Mouse (Mus musculus) lung, postnatal 36 days (tissue): ENCODE data around the gene Tax1bp3.

Source experiments
- DNase-seq: peaks from one replicate; pipeline ENCODE4 v3.0.0; 2022; ENCODE audit warnings: mixed read lengths

Tax1bp3 gene

GRCm38 (mm10) chr11:73176608-73177508 lies at the start of gene Tax1bp3, which contains the start of gene Emc6:
Gene Tax1bp3, plus strand, starts transcription at chr11:73177083.
Gene Emc6, minus strand, starts transcription at chr11:73177037.
- peak; percentile 98 for DNase-seq

- peak; percentile 46 for DNase-seq
Observed at GRCm38 (mm10) chr11:73131020-73131419, 45.9 kb upstream of the Tax1bp3 start.

DNA sequence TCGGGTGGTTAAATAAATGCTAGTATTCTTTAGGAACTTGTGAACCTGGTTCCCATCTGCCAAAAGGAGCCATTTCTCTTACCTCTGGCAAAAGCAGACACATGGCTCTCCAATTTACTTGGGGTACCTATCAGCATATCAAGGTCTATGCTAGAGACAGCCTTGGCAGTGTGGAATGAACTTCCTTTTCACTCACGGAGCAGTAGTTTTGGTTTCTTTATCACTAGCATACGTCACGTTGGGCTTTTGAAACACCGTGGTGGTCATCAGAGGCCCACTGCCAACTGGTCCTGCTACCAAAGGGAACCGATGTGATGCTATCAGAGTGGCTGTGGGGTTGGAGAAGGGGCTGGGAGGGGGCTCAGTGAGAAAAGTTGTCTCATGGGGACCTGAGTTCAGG lies 43.9 kb upstream of the Tax1bp3 start:
- DNase-seq, result no peak

DNA sequence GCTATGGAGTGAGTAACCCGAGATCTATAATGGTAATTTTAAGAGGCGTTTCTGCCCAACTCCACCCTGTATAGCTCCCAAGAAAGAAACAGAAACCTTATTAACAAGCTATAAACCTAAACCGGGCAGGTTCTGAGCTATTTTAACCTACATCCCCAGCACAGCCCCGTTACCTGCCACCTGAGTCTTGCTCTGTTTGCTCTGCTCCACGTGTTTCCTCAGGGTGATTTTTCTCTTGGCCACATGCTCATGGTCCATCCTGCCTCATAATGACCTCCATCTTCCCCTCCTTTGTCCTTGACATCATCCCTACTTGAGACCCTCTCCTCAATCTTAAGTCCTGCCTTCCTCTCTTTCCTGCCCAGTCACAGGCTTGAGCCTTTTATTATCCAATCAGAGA lies 42.7 kb upstream of the Tax1bp3 start:
- no peak for DNase-seq

- DNase-seq, result no peak
Observed at GRCm38 (mm10) chr11:73136587-73136986, 40.3 kb upstream of the Tax1bp3 start.

DNA sequence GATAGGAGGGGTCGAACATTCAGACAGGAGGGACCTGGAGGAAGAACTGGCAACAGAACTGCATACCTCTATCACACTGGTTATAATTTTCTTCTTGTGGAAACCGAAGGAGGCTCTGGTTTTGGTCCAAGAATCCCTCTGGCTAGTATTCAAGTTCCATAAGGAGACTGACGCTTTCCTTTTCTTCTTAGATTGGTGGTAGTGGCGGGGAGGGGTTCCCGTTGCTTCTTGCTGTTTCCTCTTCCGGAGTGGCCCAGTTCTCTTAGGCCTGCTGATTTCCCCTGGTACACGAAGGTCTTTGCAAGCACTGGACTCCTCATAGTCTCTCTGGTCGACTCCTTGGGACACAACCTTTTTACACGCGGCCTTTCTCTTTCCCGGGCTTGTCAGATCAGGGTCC lies 39.8 kb upstream of the Tax1bp3 start:
- peak; percentile 21 for DNase-seq

DNA sequence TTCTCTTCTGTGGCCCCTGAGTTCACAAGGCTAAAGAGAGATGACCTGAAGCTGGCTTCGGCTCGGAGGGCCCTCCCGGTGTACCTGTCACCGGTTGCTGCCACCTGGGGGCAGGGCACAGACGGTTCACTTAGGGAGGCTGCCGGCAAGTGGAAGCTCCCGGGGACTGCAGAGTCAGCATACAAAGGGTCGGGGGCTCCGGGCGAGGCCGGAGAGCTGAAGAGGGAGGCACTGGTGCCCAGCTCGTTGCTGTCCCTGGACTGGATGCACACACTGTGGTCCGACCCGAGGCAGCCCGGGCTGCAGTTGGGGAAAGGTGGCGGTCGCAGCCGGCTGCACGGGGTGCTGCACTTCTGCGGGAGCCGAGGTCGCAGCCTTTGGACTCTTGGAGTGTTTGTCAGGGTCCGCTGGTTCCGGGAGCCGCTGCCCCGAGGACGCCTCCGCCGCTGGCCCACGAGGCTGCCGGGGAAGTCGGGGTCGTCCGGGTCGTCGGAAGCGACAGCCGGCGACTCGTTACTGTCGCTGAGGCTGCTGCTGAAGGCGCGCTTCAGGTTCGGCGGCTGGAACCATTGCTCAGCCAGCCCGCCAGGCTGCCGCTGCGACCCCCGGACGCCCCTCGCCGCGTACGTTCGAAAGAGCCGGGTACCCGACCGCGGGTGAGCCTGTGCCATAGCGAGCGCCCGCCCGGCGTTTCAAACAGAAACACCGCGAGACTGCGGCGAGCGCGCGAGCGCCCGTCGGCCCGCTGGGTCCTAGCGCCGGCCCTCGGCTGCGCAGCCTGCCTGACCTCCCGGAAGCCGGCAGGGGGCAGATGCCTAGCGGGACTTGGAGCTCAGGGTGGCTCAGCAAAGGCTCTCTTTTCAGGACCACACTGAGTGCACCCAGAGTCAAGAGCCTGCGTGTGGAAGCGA lies 39.0 kb upstream of the Tax1bp3 start, which contains the start of gene Haspin:
Haspin (minus strand) TSS at position 704 of the 911 bp plus-strand sequence.
- peak; percentile 94 for DNase-seq

DNA sequence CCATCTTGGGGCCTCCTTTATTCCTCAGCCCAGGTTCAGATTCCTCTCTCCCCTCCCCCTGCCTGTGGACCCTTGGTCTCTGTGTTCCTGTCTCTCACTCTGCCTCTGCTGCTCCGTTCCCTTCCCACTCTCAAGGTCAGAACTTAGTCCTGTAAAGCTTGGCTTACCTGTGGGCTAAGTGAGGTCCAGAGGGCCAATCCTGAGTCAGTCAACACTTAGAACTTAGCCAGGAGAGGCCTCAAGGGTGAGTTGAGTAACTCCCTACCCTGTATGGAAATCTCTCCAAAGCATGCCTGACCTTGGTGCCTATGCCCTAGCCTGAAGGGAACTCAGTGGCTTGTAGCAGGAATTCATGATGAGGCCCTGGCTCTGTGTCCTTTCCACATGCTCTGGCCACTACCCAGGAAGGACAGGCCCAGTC lies 32.6 kb upstream of the Tax1bp3 start:
- peak; percentile 80 for DNase-seq

DNA sequence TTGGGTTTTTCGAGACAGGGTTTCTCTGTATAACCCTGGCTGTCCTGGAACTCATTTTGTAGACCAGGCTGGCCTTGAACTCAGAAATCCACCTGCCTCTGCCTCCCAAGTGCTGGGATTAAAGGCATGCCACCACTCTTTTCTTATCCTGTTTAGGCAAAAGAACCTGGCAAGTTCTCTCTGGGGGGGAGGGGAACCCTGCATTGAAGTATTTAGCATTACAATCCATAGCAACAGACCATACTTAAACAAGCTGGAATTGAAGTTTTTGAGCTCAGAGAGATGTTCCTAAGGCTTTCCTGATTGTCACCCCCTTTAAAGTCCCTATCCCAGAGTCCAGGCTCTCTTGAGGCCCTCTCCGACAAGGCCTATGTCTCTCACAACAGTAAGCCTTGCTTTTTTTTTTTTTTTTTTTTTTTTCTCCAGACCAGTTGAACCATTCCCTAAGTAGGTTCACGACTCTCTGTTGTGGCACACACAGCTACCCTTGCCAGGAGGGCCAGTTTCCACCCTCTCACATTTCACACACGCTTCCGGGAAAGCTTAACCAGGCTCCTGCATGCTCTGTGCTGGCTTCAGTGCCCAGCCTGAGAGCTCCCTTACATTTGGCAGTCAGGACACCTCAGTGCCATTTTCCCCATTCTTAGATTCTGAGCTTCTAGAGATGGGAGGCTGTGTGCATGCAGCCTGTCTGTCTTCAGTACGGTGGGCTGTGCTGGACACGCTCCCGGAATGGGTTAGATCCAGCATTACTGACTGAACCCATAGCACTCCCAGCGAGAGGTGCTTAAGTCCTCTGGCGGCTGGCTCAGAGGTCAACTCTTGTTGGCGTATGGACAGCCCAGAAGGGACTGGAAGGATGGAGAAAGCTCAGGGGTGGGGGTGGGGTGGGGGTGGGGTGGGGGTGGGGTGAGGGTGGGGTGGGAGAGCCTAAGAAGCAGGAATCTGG lies 30.6 kb upstream of the Tax1bp3 start:
- no peak for DNase-seq

DNA sequence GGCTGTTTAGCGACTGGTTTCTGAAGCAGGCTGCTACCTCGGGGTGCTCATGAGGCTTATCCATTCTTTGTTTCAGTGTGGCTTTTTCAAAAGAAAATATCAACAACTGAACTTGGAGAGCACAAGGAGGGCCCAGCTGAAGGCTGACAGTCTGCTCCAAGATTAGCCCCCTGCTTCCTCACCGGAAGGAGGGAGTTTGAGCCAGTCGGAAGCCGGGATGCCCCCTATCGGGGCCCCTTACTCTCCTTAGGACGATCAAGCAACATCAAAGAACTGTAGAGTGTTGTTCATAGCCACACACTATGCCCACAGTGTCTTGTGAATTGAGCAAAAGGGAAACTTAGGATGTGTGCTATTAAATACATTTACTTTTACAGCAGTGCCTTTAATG lies 29.9 kb upstream of the Tax1bp3 start:
- DNase-seq, result no peak

DNA sequence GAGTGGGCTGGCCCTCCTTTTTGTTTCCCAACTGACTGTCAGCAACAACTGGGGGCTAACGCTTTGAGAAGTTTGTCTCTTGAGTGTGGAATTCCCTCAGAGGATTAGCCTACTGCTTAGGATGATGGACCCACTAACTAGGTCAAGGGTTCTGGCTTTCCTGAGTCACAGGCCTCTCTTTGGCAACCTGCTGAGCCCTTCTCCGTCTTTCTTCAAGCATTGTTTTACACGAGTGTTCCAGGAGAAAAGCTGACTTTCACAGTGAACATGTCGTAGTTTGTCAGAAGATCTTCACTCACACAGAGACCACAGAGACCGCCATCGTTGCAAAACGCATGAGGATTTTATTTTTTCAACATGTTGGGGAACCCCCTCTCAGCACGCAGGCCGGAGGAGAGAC lies 28.7 kb upstream of the Tax1bp3 start:
- no peak for DNase-seq

- no peak for DNase-seq
Observed at GRCm38 (mm10) chr11:73155071-73155470, 21.8 kb upstream of the Tax1bp3 start.

DNA sequence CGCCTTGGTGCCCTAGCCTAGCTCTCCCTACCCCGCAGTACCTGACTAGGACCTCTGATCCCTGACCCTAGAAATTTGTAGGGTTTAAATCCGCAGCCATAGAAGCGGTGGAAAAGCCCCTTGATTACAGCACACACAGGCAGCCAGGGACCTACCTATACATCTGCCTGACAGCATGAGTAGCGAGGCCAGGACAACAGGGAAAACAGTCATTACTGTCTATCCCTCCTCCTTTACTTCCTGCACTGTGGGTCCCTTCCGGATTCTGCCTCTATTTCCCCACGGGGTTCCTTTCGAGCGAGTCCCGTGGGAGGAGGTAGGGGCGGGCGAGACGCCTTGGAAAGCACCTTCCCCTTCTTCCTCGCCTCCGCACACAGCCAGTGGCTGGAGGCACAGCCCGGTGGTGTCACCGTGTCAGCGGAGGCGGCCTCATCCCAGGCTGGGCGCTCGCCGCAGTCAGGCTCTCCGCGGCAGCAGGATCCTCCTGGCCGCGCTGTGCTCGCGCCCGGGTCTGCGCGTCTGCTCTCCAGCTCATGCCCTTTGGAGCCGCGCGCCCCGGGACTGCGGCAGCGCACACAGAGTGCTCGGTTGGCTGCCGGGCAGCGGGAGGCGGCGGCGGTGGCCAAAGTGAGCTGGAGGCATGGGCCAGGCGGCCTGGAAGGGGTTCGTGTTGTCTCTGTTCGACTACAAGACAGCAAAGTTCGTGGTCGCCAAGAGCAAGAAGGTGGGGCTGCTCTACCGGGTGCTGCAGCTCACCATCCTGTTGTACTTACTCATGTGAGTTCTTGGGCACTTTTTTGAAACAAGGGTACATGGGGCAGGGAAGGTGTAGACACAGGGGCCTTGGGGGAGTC lies 16.7 kb upstream of the Tax1bp3 start, which contains the start of gene P2rx5:
P2rx5 (plus strand) TSS at position 465 of the 854 bp plus-strand sequence.
- peak; percentile 54 for DNase-seq

- DNase-seq, result peak; percentile 65
Observed at GRCm38 (mm10) chr11:73160811-73161200, 16.1 kb upstream of the Tax1bp3 start.

DNA sequence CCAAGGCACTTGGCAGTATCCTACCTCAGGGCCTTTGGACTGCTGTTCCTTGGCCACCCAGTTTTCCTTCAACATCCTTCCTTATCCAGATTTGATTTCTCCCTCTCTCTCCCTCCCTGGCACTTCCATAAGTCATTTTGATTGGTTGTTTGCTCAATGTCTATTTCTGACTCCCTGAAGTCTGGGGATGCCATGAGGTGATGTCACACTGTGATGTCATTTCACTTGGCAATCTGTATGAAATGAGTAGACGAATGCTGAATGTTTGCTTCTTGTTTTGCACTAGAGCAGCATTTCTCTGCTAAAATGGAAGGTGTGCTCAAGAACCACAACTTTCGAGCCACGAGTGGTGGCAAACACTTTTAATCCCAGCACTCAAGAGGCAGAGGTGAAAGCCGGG lies 15.3 kb upstream of the Tax1bp3 start:
- no peak for DNase-seq

GRCm38 (mm10) chr11:73162284-73162683 lies 14.6 kb upstream of the Tax1bp3 start:
- DNase-seq, result no peak

DNA sequence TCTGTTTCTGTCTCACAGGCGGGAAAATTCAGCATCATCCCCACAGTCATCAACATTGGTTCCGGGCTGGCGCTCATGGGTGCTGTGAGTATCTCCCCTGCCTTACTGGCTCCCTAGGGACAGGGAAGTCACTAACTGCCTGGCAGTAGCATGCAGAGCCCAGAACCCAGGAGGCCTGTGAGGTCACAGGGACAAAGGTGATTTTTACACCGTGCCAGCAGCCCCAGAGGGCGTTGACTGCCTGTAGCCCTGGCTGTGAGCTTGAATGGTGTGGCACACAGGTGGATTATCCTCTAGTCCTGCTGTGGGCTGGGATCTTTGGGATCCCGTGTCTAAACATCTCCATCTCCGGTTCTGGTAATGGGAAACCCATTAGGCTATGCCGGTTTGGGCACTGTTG lies 8.8 kb upstream of the Tax1bp3 start:
- no peak for DNase-seq

DNA sequence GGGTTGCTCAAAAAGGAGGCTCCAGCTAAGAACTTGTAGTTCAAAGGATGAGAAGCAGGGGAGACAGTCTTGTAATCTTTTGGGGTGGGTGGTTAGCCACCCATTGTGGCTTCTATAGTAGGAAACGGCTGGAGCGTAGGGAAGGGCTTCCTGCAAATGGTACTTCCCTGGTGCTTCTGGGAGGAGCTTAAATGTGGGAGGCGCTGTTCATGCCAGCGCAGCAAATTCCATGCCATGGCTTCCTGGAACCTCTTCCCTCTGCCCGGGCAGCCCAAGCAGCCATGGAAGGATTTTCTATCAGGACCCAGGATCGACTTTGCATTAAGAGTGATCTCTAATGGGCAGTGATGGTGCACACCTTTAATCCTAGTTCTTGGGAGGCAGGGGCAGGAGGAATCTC lies 8.3 kb upstream of the Tax1bp3 start:
- DNase-seq, result no peak

DNA sequence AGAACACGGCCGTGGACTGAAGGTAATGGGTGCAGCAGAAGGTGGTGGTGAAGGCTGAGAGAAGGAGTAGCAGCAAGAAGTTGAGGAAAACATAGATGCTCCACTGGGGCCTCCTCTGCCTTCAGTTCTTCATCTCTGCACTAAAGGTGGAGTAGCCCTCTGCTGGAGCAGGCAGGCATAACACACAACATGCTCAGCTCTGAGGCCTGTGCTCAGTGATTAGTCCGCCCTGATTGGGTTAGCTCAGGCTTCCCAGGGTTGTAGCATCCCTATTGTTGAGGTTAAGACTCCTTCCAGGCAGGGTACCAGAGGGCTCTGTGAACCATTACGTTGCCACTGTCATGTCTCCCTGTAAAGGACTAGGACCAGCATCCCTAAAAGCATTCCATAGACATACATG lies 7.7 kb upstream of the Tax1bp3 start:
- peak; percentile 84 for DNase-seq

- peak; percentile 93 for DNase-seq
Observed at GRCm38 (mm10) chr11:73172186-73172585, 4.7 kb upstream of the Tax1bp3 start.

- DNase-seq, result peak; percentile 90
Observed at GRCm38 (mm10) chr11:73175612-73176011, 1.3 kb upstream of the Tax1bp3 start.
